Mouse (Mus musculus): ENCODE results near the gene Cd3e.

DNA sequence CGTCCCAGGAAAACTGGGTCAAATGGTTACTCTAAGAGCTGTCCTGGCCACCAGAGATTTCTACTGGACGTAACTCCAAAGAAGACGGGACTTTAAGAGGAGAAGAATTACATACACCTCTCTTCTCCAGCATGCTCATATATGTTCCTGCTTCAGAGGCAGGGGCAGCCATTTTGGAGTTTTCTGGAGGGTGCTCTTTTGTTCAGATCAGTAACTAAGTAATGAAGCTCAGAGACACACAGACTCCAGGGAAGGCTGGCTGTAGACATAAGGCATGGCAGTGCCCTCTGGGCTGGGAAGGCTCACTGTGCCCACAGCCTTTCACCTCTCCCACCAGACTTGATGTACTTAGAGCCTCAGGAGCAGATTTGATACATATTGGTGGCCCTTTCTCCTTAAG lies 26.9 kb downstream of the Cd3e start:
- TF ChIP-seq GATA1 (IDR thresholded peaks at IDR 0.05; ENCODE audit: low read length) (no peak), TAL1 (IDR thresholded peaks at IDR 0.05; ENCODE audit: low read length) (no peak)
